Mouse (Mus musculus) sigmoid colon, adult 10 weeks (tissue): ENCODE results near the gene Birc6. TPM values are rescaled to one million over a fixed set of nuclear protein-coding genes. Genes with fewer than 3 reads are reported as not detected.

ENCODE experiments used
- polyA plus RNA-seq: library from polyadenylated mRNA; stranded (reverse); fragments of 350-450 nt; fragmentation: Illumina TruSeq; extraction: RNeasy Lipid Tissue Mini Kit (QIAGEN cat#74804); gene quantifications from one replicate; pipeline ENCODE4 v1.2.3, GENCODE M21; 2014; ENCODE audit warnings: low read depth, low replicate concordance

Birc6 gene
- 180 TPM for polyA plus RNA-seq

DNA sequence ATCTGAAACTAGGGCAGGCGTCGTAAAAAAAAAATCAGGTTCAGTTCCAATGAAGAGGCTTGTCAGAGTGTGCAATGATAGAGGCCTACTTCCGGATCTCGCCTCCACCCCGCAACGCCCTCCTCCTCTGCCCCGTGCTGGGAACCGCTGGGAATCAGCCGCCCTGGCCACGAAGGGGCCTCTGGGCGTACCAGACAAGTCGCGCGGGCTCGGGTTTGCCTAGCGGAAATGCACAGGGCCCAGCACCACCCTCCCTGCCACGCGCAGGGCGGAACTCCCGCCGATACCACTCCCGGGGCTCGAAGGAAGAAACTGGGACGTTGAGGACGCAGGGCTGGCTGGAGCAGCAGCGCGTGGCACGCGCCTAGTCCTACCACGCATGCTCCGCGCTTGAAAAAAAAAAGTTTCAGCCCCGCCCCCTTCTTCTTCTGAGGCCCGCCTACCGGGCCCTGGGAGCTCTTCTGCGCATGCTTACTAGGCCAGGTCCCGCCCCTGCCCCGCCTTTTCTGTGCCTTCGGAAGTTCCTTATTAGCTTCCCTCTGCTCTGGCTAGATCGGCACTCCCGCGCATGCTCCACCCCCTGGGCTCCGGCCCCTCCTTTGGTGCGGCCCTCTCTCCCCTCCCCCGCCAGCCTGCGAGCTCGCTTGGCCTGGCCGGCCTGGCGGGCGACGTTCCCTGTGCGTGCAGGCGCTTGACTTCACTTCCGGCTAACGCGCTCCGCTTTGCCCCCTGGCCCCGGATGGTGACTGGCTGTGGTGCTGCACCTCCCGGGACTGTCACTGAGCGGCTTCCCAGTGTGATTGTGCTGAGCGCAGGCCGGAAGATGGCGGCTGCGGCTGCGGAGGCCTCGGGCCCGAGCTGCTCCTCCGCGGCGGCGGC lies at the start of gene Birc6:
TSS of gene Birc6 (plus strand) at position 567 of the 879 bp plus-strand sequence.

DNA sequence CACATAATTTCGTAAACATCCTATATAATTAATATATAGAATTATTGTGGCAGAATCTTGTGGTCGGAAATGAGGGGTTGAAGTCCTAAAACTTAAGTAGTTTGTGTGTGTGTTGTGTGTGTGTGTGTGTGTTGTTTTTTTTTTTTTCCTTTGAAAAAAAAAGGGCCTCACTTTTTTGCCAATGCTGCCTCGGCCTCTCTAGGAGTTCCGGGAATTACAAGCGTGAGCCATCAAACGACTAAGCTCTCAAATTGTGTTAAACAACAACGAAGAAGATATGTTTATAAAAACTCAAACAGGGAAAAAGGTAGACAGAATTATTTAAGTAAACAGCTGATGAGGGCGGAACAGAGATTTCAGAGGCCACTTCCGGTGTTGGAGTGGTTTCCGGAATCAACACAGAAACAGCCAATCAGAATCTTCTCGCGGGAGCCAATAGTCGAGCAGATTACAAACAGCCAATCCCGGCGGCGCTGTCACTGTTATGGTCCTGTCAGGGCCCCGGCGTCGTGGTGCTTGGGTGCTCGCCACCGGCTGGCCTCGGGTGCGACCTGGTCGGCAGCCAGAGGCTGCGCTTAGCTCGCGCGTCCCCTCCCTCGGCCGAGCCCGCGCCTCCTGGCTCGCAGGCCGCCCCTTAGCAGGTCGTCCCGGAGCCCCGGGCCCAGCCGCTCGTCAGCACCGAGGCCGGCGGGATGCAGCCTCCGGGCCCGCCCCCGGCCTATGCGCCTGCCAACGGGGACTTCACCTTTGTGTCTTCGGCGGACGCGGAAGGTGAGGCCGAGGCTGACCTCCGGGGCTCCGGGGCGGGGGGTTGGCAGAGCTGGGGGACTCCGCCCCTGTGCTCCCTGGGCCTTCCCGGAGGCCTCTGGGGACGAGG lies 38.8 kb upstream of the Birc6 start, which contains the start of gene Yipf4:
TSS of gene Yipf4 (plus strand) at position 470 of the 877 bp plus-strand sequence.

DNA sequence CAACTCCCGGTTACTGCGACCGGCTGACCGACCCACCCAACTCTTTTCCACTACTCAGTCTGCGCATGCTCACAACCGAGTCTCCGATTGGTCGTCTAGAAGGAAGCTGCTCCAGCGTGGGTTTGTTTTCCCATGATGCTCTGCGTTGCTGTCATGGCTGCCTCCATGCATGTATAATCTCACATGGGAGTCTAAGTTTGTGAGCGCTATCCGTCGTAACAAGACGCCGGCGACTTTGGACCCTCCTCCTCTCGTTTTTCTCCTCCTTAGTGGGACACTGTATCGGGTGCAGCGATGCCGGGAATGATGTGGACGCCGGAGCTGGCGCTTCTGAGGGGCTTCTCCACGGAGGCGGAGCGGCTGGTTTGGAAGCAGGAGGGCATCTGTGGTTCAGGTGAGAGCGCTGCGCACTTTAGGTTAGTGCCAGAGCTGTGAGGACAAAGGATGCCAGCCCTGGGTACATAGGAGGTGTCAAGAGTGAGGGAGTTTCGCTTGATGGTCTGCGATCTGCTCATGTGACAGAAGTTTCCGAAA lies 189.6 kb downstream of the Birc6 start, which contains the start of gene Ttc27:
TSS of gene Ttc27 (plus strand) at position 115 of the 534 bp plus-strand sequence.

Other genes with a start within 250 kb of the Birc6 start
- gene Memo1, start 232.8 kb upstream of the Birc6 start, polyA plus RNA-seq, result 116 TPM
- 147 TPM for gene Dpy30, start 204.4 kb upstream of the Birc6 start, polyA plus RNA-seq
- 49.1 TPM for gene Spast, start 189.3 kb upstream of the Birc6 start, polyA plus RNA-seq
- gene Slc30a6, start 132.7 kb upstream of the Birc6 start, polyA plus RNA-seq, result 41.8 TPM
- 31.2 TPM for gene Nlrc4, start 69.2 kb upstream of the Birc6 start, polyA plus RNA-seq
- gene Yipf4, start 38.8 kb upstream of the Birc6 start, polyA plus RNA-seq, result 357 TPM
- gene Ttc27, start 189.4 kb downstream of the Birc6 start, polyA plus RNA-seq, result 7.4 TPM